Mouse (Mus musculus) small intestine, adult 2 months (tissue): ENCODE measurements around the gene Ebf1.

Experiments used
- CTCF ChIP-seq: fragments of 200-500 bp; IDR thresholded peaks from 2 replicates; pipeline ENCODE4 v1.5.1; 2012; ENCODE audit warnings: low read depth, mild to moderate bottlenecking, control low read depth, inconsistent platforms, low read length, moderate library complexity, mixed read lengths; ENCODE audit not compliant: insufficient replicate concordance, insufficient read length; ENCODE audit errors: extremely low read depth
- POLR2A ChIP-seq: fragments of 200-500 bp; IDR thresholded peaks from 2 replicates; pipeline ENCODE4 v1.6.1; 2012; ENCODE audit warnings: low read depth, mild to moderate bottlenecking, control low read depth, inconsistent platforms, low read length, moderate library complexity

DNA sequence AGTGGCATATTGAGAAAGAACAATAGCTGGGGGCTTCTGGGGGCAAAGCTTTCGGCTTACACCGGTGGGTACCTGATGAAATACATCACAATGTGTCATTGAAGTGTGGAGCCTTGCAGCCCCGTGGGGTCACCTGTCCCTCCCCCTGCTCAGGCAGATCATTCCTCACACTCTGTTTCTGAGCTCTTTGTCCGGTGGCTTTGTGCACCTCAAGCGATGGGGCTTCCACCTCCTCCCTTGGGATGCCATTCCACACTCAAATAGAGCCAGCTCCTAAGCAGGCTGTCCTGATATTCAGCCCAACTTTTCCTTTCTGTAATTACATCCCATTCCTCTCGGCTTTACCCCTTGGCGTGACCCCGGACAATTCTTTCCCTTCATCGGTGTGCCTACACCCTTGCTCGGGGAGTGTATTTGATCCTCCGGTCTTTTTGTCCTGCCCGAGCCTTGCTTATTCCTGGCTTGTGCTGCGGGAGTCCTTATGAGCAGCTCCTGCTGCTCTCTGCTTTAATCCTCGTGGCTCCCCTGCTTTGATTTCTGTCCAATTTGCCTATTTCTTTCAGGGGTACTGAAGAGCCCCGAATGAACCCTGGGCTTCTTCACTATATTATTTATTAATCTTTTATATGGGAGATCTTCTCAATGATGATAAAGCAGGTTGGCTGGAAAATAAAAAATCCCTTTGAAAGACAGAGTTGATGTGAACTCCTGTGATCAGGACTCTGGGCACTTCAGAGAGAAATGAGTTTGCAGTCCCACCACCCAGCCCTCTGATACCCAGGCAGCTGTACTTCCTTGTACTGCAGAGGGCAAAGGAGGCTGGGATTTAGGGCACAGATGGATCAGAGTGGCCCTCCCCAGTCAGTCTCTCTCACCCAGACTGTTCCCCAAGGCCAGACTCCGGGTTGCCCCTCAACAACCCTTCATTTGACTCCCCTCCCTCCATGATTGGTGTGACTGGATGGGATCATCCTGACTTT lies 160.5 kb downstream of the Ebf1 start:
- TF ChIP-seq POLR2A (no peak), CTCF (no peak)
